Mouse (Mus musculus) neural tube, embryonic 14.5 days (tissue): ENCODE results near the gene Zfp457. TPM values are rescaled to one million over a fixed set of nuclear protein-coding genes. Genes with fewer than 3 reads are reported as not detected.

Source experiments
- ATAC-seq: fragments of 200-750 bp; cut with Nextera tagmentation; 2 replicates; pipeline ENCODE4 v1.8.0; 2017; ENCODE audit warnings: low read depth, mild to moderate bottlenecking, moderate TSS enrichment, moderate library complexity
- H3K27ac ChIP-seq: fragments of 300-500 bp; sonication (generic); 2 replicates; pipeline ENCODE4 v1.5.1; 2014; ENCODE audit warnings: low read depth, mild to moderate bottlenecking, control low read depth, low read length, moderate library complexity, mixed read lengths
- H3K27me3 ChIP-seq: fragments of 300-500 bp; sonication (generic); 2 replicates; pipeline ENCODE4 v1.6.1; 2014; ENCODE audit warnings: low read length; ENCODE audit not compliant: control insufficient read depth, insufficient read depth
- H3K36me3 ChIP-seq: fragments of 300-500 bp; sonication (generic); 2 replicates; pipeline ENCODE4 v1.6.1; 2014; ENCODE audit warnings: low read length, mixed read lengths; ENCODE audit not compliant: control insufficient read depth, insufficient read depth
- H3K4me1 ChIP-seq: fragments of 300-500 bp; sonication (generic); 2 replicates; pipeline ENCODE4 v1.6.1; 2014; ENCODE audit warnings: low read length; ENCODE audit not compliant: control insufficient read depth, insufficient read depth
- H3K4me2 ChIP-seq: fragments of 300-500 bp; sonication (generic); 2 replicates; pipeline ENCODE4 v1.6.1; 2014; ENCODE audit warnings: mild to moderate bottlenecking, low read depth, low read length, control low read depth
- H3K4me3 ChIP-seq: fragments of 300-500 bp; sonication (generic); 2 replicates; pipeline ENCODE4 v1.5.1; 2014; ENCODE audit warnings: low read depth, low read length, control low read depth, mixed read lengths
- H3K9ac ChIP-seq: fragments of 300-500 bp; sonication (generic); replicated peaks from 2 replicates; pipeline ENCODE4 v1.6.1; 2014; ENCODE audit warnings: low read depth, mild to moderate bottlenecking, control low read depth, low read length, mixed read lengths
- H3K9me3 ChIP-seq: fragments of 300-500 bp; sonication (generic); 2 replicates; pipeline ENCODE4 v1.6.1; 2016; ENCODE audit warnings: low read length; ENCODE audit not compliant: control insufficient read depth
- WGBS: fragments of 180-500 bp; shearing (Covaris S2); extraction: QIAGEN DNeasy Blood & Tissue Kit; methylation state at CpG from one replicate; pipeline ENCODE4 v1.1.7; 2014; 5-methylcytosine and 5-hydroxymethylcytosine counted together
- polyA plus RNA-seq: library from polyadenylated mRNA; unstranded; fragments of >200 nt; fragmentation: Nextera tagmentation; extraction: Ambion mirVana; gene quantifications from 2 replicates; pipeline ENCODE4 v1.2.1, GENCODE M21; 2014

Zfp457 gene
- polyA plus RNA-seq, 1 experiment from 2014 or later: 1.8 TPM

DNA sequence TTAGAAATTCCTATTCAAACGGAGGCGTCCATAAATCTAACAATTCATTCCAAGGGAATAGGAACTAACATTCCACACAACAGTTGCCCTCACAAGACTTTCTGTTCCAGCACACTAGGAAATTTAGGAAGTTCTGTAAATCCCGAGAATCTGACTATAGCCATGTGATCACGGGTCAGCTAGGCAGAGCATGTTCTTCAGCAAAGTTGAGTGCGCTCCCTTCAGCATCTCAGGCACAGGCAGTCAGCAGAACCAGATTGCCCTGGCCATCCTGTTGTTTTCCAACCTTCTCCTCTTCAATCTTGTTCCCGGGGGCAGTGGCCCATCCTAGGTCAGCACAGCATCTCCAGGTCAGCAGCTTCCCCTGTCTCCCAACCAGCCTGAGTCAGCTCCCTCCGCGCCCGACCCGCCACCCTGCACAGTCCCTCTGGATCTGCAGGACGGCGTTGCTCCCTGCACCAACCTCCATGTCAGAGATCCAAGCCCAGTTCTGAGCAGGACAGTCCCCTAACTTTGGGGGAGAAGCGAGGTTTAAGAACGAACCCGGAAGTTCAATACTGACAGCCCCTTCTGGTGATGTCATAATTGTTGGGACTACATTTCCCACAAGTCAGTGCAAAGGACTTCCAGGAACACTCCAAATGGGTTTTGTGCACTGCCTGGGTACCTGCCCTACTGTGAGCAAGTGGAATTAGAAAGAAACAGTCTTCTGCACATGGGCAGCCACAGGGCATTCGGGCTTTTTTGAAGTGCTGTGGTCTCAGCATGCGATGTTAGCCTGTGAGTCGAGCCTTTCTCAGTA lies 37.5 kb downstream of the Zfp457 start:
- Histone ChIP-seq H3K27me3 (no peaks in the 10 kb centered on the region), H3K27ac (no peak overlapping the region), H3K4me3 (peak overlapping the region; percentile 66), H3K36me3 (no peaks in the 10 kb centered on the region), H3K9ac (peak overlapping the region; percentile 64; the same call in 1 of the 2 replicates), H3K4me1 (peaks cover 5% of the 10 kb centered on the region; the same call in 1 of the 2 replicates), H3K4me2 (peak overlapping the region; percentile 64), H3K9me3 (no peaks in the 10 kb centered on the region)
- WGBS: 7% methylated on average over 18 of the region's 18 CpGs
- peak; percentile 99 for ATAC-seq

Other genes starting within 250 kb of the Zfp457 start
- 9.4 and 10.1 TPM in 2 replicates for gene Zfp712, start 245.3 kb downstream of the Zfp457 start, polyA plus RNA-seq
- 9.9 and 10.2 TPM in 2 replicates for gene Zfp708, start 208.5 kb downstream of the Zfp457 start, polyA plus RNA-seq
- gene Gm28557, start 197.9 kb downstream of the Zfp457 start, polyA plus RNA-seq: 1.2 and 2.3 TPM in 2 replicates
- gene Rslcan18, start 190.2 kb downstream of the Zfp457 start, polyA plus RNA-seq: 0.09 and 0.19 TPM in 2 replicates
- gene Zfp759, start 184.8 kb downstream of the Zfp457 start, polyA plus RNA-seq: 4.9 and 6.0 TPM in 2 replicates
- gene Rsl1, start 133.3 kb downstream of the Zfp457 start, polyA plus RNA-seq: 4.5 and 5.2 TPM in 2 replicates
- gene Zfp455, start 112.0 kb downstream of the Zfp457 start, polyA plus RNA-seq: 2.2 and 2.4 TPM in 2 replicates
- gene Zfp458, start 28.0 kb downstream of the Zfp457 start, polyA plus RNA-seq: 7.6 and 10.4 TPM in 2 replicates
- 1.8 and 3.0 TPM in 2 replicates for gene Zfp595, start 26.1 kb upstream of the Zfp457 start, polyA plus RNA-seq
- not detected in 2 replicates for gene Gm28044, start 54.1 kb upstream of the Zfp457 start, polyA plus RNA-seq
- gene Zfp953, start 54.1 kb upstream of the Zfp457 start, polyA plus RNA-seq: 0.84 and 1.0 TPM in 2 replicates
- gene Gm28041, start 69.2 kb upstream of the Zfp457 start, polyA plus RNA-seq: not detected in 2 replicates
- 0.59 and 0.80 TPM in 2 replicates for gene Zfp456, start 69.3 kb upstream of the Zfp457 start, polyA plus RNA-seq
- 3.4 and 3.5 TPM in 2 replicates for gene Zfp429, start 93.3 kb upstream of the Zfp457 start, polyA plus RNA-seq
- gene Zfp459, start 114.9 kb upstream of the Zfp457 start, polyA plus RNA-seq: 0.46 and 1.2 TPM in 2 replicates
- gene Zfp874a, start 145.1 kb upstream of the Zfp457 start, polyA plus RNA-seq: 5.3 and 7.6 TPM in 2 replicates
- 2.7 and 3.5 TPM in 2 replicates for gene Zfp874b, start 177.8 kb upstream of the Zfp457 start, polyA plus RNA-seq
- gene Zfp58, start 194.1 kb upstream of the Zfp457 start, polyA plus RNA-seq: 11.0 and 12.6 TPM in 2 replicates
- gene Gm26965, start 219.7 kb upstream of the Zfp457 start, polyA plus RNA-seq: not detected in 2 replicates
- gene Zfp87, start 219.7 kb upstream of the Zfp457 start, polyA plus RNA-seq: 40.4 and 42.6 TPM in 2 replicates
- 17.8 and 18.4 TPM in 2 replicates for gene Zfp748, start 247.3 kb upstream of the Zfp457 start, polyA plus RNA-seq